Mouse (Mus musculus) forebrain, embryonic 12.5 days (tissue): ENCODE results near the gene Cabin1. TPM values are rescaled to one million over a fixed set of nuclear protein-coding genes. Genes with fewer than 3 reads are reported as not detected.
"Not testable (repeated sequence)": the region's sequence is repeated elsewhere in the genome, so short reads cannot be mapped to it uniquely, and the experiment has no call there.

Source experiments
- ATAC-seq: fragments of 200-750 bp; cut with Nextera tagmentation; 2 replicates; pipeline ENCODE4 v1.8.0; 2017; ENCODE audit warnings: moderate TSS enrichment; ENCODE audit not compliant: low FRiP score
- H3K27ac ChIP-seq: fragments of 300-500 bp; sonication (generic); 2 replicates; pipeline ENCODE4 v1.5.1; 2016; ENCODE audit warnings: mild to moderate bottlenecking
- H3K27me3 ChIP-seq: fragments of 300-500 bp; sonication (generic); 2 replicates; pipeline ENCODE4 v1.6.1; 2016; ENCODE audit warnings: mild to moderate bottlenecking
- H3K36me3 ChIP-seq: fragments of 300-500 bp; sonication (generic); replicated peaks from 2 replicates; pipeline ENCODE4 v1.6.1; 2016; ENCODE audit warnings: mild to moderate bottlenecking
- H3K4me1 ChIP-seq: fragments of 300-500 bp; sonication (generic); 2 replicates; pipeline ENCODE4 v1.6.1; 2016
- H3K4me2 ChIP-seq: fragments of 300-500 bp; sonication (generic); 2 replicates; pipeline ENCODE4 v1.6.1; 2016; ENCODE audit warnings: mild to moderate bottlenecking, moderate library complexity
- H3K4me3 ChIP-seq: fragments of 300-500 bp; sonication (generic); replicated peaks from 2 replicates; pipeline ENCODE4 v1.5.1; 2016; ENCODE audit warnings: mild to moderate bottlenecking
- H3K9ac ChIP-seq: fragments of 300-500 bp; sonication (generic); 2 replicates; pipeline ENCODE4 v1.6.1; 2016; ENCODE audit warnings: mild to moderate bottlenecking
- H3K9me3 ChIP-seq: fragments of 300-500 bp; sonication (generic); 2 replicates; pipeline ENCODE4 v1.6.1; 2016
- WGBS: fragments of 180-500 bp; shearing (Covaris S2); methylation state at CpG from one replicate; pipeline ENCODE4 v1.1.7; 2016; 5-methylcytosine and 5-hydroxymethylcytosine counted together
- polyA plus RNA-seq: library from polyadenylated mRNA; unstranded; fragments of >200 nt; fragmentation: Nextera tagmentation; extraction: Ambion mirVana; gene quantifications from 2 replicates; pipeline ENCODE4 v1.2.1, GENCODE M21; 2016

Cabin1 gene
- polyA plus RNA-seq, 1 experiment from 2014 or later = 42.8 TPM

DNA sequence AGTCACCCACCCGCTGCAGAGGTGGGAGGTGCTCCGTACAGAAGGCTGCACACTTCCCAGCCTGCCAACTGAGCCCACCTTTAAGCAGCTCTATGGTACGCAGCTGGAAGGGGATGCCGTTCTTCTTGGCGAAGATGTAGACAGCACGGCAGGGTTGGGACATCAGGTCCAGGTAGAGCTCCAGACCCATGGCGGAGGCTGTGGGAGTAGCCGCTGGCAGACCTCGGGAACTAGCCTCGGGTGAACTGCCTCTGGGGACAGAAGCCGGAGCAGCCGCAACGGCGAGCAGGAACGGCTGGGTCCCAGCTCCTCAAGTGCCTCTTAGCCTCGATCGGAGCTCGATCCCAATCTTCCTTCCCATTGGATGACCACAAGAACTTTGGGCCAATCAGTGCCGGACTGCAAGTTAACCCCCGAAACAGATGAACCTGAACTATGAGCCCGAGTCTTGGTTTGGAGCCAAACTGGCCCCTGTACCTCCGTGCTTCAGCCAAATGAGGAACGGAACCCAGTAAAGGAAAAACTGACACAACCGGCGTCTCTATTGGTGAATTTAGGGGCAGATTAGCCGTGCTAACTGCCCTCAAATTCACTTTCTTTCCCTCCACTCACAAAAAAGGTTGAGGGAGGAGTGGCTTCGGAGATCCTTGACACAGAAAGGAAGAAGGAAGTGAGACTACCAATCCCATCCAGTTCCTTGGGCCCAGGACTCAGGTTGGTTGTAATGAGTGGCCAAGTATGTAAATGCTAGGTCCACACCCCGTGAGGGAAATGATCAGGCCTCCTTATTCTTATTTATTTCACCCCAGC is 16.8 kb upstream of the Cabin1 start, which contains the start of the genes Gm20441 and Gstt3:
Gm20441 (minus strand) TSS at position 186 of the 810 bp plus-strand sequence.
Gstt3 (minus strand) TSS at position 646 of the 810 bp plus-strand sequence.
- Histone ChIP-seq H3K27ac (no peak within 1 kb of the TSS), H3K4me1 (peaks cover 18% of the 10 kb centered on the region), H3K27me3 (peaks cover 59% of the 10 kb centered on the region), H3K9me3 (no peaks in the 10 kb centered on the region), H3K36me3 (no peaks in the 10 kb centered on the region), H3K4me3 (peak within 1 kb of the TSS; percentile 36), H3K9ac (peak within 1 kb of the TSS; percentile 46), H3K4me2 (peak within 1 kb of the TSS; percentile 72)
- WGBS = 2% methylated on average over 28 of the region's 28 CpGs
- no peak; the same call in 1 of the 2 replicates for ATAC-seq

DNA sequence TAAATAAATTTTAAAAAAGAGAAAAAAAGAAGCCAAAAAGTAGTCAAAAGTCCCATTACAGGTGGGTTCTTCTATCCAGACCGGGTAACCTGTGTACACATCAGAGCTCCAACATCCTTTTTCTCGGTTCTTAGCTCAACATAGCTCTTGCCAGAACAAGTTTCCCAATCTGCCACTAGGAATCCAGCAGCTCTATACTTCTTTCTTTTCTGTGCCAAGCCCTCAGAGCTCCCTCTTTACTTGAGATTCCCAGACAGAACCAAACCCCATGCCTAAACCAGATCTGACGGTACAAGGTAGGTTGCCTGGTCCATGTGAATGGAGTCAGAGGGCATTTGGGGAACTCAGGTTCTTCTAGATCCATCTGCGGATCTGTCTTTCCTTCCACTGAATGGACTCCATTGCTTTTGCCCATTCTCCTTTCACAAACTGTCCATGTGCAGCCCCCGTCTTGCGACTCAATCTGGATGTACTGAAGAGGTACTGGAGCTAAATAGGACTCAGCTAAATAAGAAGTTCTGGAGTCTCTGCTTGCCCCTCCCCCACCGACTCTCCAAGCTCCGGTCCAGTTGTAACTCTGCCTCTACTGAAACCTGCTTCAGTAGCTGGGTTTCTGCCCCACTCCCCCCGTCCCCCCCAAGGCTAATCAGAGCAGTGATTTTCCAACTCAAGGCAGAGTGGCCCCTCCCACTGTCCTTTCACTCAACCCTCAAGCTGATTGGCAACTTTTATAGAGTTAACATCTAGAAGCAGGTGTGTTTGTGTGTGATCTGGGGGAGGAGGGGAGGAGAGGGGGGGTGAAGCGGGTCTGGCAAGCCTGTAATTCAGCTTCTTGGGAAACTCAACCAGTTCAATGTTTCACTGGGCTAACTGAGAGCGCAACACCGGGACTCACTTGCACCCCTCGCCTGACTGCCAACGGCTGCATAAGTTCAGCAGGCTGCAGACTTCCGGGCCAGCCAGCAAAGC is 15.3 kb upstream of the Cabin1 start:
- Histone ChIP-seq H3K4me1 (peaks cover 18% of the 10 kb centered on the region), H3K9ac (no peak overlapping the region), H3K4me2 (no peak overlapping the region; the same call in 1 of the 2 replicates), H3K9me3 (no peaks in the 10 kb centered on the region), H3K36me3 (no peaks in the 10 kb centered on the region), H3K27me3 (peaks cover 61% of the 10 kb centered on the region), H3K27ac (no peak overlapping the region), H3K4me3 (no peak overlapping the region)
- ATAC-seq = no peak
- WGBS = 41% methylated on average over 15 of the region's 15 CpGs

DNA sequence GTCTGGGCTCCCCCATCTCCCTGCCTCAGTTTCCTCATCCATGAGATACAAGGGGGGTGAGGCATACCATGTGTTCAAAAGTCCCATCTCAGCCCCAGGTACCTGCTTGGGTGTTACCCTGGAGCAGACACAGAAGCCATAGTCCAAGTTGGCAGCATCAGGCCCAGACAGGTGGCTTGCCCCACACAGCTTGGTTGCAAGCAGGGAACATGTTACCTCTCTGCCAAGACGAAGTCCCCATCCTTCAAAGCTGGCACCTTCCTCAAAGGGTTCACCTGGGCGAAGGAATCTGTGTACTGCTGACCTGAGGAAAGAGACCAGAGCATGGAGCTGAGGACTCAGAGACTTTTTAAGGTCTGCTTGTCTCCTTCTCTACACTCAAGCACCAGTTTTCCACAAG is 13.7 kb upstream of the Cabin1 start:
- Histone ChIP-seq H3K9me3 (no peaks in the 10 kb centered on the region), H3K4me2 (no peak overlapping the region), H3K27ac (no peak overlapping the region), H3K4me1 (peaks cover 22% of the 10 kb centered on the region), H3K9ac (no peak overlapping the region), H3K4me3 (no peak overlapping the region), H3K36me3 (no peaks in the 10 kb centered on the region), H3K27me3 (peaks cover 56% of the 10 kb centered on the region)
- 85% methylated on average over 2 of the region's 2 CpGs for WGBS
- ATAC-seq = no peak

DNA sequence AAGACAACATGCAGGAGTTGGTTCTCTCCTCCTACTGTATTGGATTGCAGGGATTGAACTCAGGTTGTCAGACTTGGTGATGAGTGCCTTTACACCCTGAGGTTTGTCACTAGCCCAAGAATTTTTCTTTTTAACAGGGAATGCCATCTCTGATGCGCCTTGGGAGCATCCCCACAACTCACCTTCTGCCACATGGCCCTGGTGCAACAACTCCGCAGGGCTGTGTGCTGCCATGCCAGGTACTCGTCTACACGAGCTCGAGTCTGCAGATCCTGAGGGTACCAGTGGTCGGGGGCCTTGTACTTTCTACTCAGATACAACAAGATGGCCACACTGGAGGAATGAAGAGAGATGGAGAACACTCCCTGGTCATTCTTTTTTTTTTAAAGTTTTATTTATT is 12.4 kb upstream of the Cabin1 start:
- Histone ChIP-seq H3K4me3 (no peak overlapping the region), H3K36me3 (no peaks in the 10 kb centered on the region), H3K27me3 (peaks cover 45% of the 10 kb centered on the region), H3K4me2 (no peak overlapping the region), H3K4me1 (peaks cover 32% of the 10 kb centered on the region), H3K9ac (no peak overlapping the region), H3K9me3 (no peaks in the 10 kb centered on the region), H3K27ac (no peak overlapping the region)
- ATAC-seq = no peak
- 86% methylated on average over 6 of the region's 6 CpGs for WGBS

DNA sequence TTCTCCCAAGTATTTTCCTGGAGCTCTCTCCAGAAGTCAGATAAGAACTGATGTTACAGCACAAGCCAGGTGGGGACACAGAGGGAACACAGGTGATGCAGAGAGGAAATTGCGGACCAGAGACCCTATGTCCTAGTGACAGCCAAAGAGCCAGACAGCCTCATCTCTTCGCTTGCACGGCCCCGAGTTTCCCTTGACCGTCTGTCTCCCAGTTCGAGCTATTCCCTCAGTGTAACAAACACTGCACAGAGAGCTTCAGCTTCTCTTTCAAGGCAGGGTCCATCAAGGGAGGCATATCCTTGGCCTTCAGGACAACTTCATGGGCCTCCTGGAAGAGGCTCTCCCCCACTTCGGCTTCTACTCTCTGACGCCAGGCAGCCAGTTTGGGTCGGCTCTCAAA is 10.4 kb upstream of the Cabin1 start:
- Histone ChIP-seq H3K4me1 (peaks cover 15% of the 10 kb centered on the region), H3K27me3 (peaks cover 28% of the 10 kb centered on the region), H3K9ac (no peak overlapping the region), H3K4me2 (no peak overlapping the region), H3K36me3 (no peaks in the 10 kb centered on the region), H3K4me3 (no peak overlapping the region), H3K9me3 (no peaks in the 10 kb centered on the region), H3K27ac (no peak overlapping the region)
- WGBS = 91% methylated on average over 9 of the region's 9 CpGs
- no peak for ATAC-seq

DNA sequence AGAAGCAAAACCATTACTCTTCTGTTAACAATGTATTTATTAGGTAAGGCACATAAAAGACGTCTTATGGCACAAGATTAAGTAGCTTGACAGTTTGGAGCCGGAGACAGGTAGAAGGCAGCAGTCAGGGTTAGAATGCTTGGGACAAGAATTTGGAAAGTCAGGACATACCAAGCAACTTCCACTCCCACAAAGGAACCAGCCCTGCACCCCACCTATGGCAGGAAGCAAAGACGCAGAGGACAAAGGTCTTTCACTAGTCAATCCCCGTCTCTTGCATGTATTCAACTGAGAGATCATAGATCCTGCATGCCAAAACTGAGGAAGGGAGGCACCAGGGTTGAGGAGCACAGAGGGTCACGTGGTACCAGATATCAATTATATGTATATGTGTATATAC is 10.0 kb upstream of the Cabin1 start:
- no peak overlapping the region for H3K4me2 ChIP-seq
- H3K9me3 ChIP-seq = no peaks in the 10 kb centered on the region
- 92% methylated on average over 5 of the region's 5 CpGs for WGBS
- ATAC-seq = no peak
- no peaks in the 10 kb centered on the region for H3K36me3 ChIP-seq
- no peak overlapping the region for H3K9ac ChIP-seq
- H3K27me3 ChIP-seq = peaks cover 23% of the 10 kb centered on the region
- no peak overlapping the region for H3K4me3 ChIP-seq
- peaks cover 14% of the 10 kb centered on the region for H3K4me1 ChIP-seq
- H3K27ac ChIP-seq = no peak overlapping the region

DNA sequence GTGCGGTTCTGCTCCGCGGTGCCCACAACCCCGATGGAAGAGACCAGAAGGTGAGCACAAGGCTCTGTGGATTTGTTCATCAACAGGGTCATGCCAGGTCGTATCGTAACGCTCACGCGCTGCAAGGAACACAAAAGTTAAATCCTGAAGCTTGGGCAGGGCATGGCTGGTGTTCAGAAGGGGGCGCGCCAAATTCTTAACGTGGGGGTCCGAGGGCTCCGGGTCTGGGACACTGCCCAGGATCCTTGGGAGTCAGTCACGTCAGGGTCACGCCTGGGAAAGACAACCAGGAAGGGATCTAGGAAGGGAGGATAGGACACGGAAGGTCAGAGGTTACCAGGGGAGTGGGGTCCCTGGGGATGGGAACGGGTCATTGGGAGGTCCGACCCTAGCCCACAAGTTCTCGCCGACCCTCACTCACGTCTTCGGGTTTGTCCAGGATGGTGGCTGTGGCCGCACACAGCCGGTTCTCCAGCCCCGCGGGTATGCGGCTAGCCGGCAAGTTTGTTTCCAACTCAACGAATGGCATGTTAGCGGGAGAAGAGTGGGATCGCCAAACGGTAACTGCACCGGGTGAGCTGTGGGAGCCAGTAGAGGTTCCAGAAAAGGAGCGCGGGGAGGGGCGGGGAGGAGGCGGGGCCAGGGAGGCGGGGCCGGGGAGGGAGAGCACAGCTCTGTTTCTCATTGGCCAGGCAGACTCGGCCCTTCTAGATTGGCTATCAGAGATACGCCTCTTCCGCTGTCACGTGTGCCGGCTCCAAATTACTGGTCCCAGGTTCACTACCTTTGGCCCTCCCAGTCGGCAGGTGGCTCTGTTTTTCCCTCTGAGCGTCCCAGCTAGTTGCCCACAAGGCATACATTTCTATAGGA is 8.9 kb upstream of the Cabin1 start, which contains the start of gene Ddt:
Ddt (minus strand) TSS at position 620 of the 870 bp plus-strand sequence.
- Histone ChIP-seq H3K36me3 (no peaks in the 10 kb centered on the region), H3K27ac (no peak within 1 kb of the TSS), H3K9me3 (no peaks in the 10 kb centered on the region), H3K4me2 (peak within 1 kb of the TSS; percentile 77), H3K9ac (peak within 1 kb of the TSS; percentile 68), H3K27me3 (peaks cover 14% of the 10 kb centered on the region), H3K4me3 (peak within 1 kb of the TSS; percentile 66), H3K4me1 (peaks cover 14% of the 10 kb centered on the region)
- peak; percentile 98 for ATAC-seq
- under 1% methylated on average over 47 of the region's 47 CpGs for WGBS

DNA sequence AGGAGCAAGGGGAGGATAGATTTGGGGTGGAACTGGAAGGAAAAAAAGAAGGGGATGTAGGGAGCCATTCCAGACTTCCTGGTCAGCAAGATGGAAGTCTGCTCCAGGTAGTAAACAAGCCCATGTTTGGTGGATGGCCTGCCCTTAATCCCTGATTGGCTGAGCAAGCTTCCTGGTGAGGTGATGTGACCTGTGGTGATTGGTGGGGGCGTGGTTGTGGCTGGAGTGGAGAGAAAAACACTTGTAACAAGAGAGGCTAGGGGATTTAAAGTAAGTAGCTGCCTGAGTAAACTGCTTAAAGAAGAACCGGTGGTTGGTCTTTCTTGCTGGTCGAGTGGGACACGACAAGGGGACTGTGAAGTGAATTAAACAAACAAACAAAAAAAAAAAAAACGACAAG is 3.6 kb upstream of the Cabin1 start:
- not testable (repeated sequence) for H3K27ac ChIP-seq, ATAC-seq, H3K36me3 ChIP-seq, H3K4me2 ChIP-seq, H3K9me3 ChIP-seq, H3K4me3 ChIP-seq, H3K9ac ChIP-seq, H3K27me3 ChIP-seq
- 29% methylated on average over 5 of the region's 5 CpGs for WGBS
- H3K4me1 ChIP-seq = peaks cover 20% of the 10 kb centered on the region

DNA sequence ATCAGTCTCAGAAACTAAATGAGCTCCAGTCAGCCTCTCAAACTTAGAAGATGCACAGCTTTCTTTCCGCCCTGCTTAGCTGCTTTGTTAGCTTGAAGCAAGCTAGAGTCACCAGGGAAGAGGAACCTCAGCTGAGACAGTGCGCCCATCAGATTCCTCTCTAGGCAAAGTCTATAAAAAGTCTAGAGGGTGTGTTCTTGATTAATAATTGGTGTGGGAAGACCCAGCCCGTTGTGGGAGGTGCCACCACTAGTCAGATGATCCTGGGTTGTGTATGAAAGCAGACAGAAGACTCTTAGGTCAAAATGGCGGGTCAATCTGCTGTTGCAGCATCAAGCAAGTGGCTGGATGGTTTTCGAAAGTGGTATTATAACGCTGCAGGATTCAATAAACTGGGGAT is 2.7 kb upstream of the Cabin1 start:
- Histone ChIP-seq H3K9me3 (no peaks in the 10 kb centered on the region), H3K27me3 (no peaks in the 10 kb centered on the region), H3K4me2 (no peak overlapping the region), H3K4me3 (no peak overlapping the region), H3K36me3 (no peaks in the 10 kb centered on the region), H3K27ac (no peak overlapping the region), H3K4me1 (peaks cover 17% of the 10 kb centered on the region), H3K9ac (no peak overlapping the region)
- 86% methylated on average over 6 of the region's 6 CpGs for WGBS
- ATAC-seq = no peak

DNA sequence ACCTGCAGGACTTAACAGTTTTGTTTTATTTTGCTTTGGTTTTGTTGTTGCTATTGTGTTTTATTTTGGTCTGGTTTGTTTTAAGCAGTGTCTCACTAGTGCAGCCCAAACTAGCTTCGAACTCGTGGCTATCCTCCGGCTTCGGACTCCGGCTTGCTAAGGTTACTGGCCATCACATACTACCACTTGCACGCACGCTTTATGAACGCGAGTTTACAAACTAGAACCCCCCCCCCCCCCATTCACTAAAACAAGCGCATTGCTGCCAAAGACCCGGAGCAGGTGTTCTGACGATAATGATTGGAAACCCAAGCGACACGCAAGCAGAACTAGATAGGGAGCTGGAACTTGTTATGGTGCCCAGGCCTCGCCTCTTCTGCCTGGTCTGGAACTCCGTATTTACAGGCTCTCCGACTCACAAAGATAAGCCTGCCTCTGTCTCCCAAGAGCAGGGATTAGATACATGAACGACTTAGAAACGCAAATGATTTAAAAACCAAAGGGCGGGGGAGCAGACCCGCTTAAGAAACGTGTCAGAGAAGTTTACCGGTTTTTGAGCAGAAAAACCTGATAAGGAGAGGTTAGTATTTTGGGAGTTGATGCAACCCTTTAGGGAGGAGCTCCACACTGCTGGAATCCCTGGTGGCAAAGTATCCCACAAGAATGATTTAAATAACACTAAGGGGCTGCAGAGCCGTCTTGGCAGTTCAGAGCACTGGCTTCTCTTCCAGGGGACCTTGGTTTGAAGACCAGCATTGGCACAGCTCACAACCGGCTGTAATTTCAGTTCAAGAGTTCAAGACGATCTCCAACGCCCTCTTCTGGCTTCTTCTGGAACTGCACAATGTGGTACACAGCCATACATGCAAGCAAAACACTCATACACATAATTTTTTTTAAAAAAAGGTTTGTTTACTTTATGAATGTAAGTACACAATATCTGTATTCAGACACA is 655 bp upstream of the Cabin1 start:
- Histone ChIP-seq H3K9ac (peak overlapping the region; percentile 87), H3K9me3 (no peaks in the 10 kb centered on the region), H3K27me3 (no peaks in the 10 kb centered on the region), H3K4me3 (peak overlapping the region; percentile 85), H3K4me2 (peak overlapping the region; percentile 87), H3K27ac (peak overlapping the region; percentile 69), H3K4me1 (peaks cover 15% of the 10 kb centered on the region), H3K36me3 (peaks cover 5% of the 10 kb centered on the region; the same call in 1 of the 2 replicates)
- peak; percentile 37 for ATAC-seq
- WGBS = 1% methylated on average over 27 of the region's 27 CpGs

DNA sequence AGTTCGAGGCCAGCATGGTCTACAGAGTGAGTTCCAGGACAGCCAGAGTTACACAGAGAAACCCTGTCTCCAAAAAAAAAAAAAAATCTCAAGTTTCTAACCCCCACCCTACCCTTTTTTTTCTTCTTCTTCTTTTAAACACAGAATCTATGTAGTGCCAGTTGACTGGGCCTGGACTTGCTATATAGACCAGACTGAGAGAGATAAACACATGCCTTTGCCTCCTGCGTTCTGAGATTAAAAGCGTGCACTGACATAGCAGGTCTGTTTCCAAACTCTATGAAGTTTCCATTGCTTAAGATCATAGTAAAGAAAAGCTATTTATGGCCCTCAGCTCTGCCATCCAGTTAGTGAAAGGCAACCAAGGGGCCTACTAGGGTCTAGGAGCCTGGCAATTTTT is 1.7 kb downstream of the Cabin1 start:
- Histone ChIP-seq H3K27me3 (no peaks in the 10 kb centered on the region), H3K4me3 (no peak overlapping the region), H3K4me1 (peaks cover 15% of the 10 kb centered on the region), H3K9ac (no peak overlapping the region), H3K9me3 (no peaks in the 10 kb centered on the region), H3K4me2 (peak overlapping the region; percentile 33; the same call in 1 of the 2 replicates), H3K27ac (no peak overlapping the region), H3K36me3 (peaks cover 18% of the 10 kb centered on the region; the same call in 1 of the 2 replicates)
- ATAC-seq = no peak
- WGBS = over 99% methylated on average over 3 of the region's 3 CpGs
